Mouse (Mus musculus) liver, embryonic 12.5 days (tissue): ENCODE results near the gene Vmn2r100. TPM values are rescaled to one million over a fixed set of nuclear protein-coding genes. Genes with fewer than 3 reads are reported as not detected.

Source experiments
- ATAC-seq: fragments of 200-750 bp; cut with Nextera tagmentation; 2 replicates; pipeline ENCODE4 v1.8.0; 2017; ENCODE audit warnings: moderate number of reproducible peaks, mild to moderate bottlenecking, moderate library complexity
- H3K27ac ChIP-seq: fragments of 300-500 bp; sonication (generic); 2 replicates; pipeline ENCODE4 v1.5.1; 2016; ENCODE audit warnings: mild to moderate bottlenecking
- H3K27me3 ChIP-seq: fragments of 300-500 bp; sonication (generic); replicated peaks from 2 replicates; pipeline ENCODE4 v1.6.1; 2016; ENCODE audit warnings: mild to moderate bottlenecking, moderate library complexity
- H3K36me3 ChIP-seq: fragments of 300-500 bp; sonication (generic); 2 replicates; pipeline ENCODE4 v1.6.1; 2016; ENCODE audit warnings: mild to moderate bottlenecking, moderate library complexity
- H3K4me1 ChIP-seq: fragments of 300-500 bp; sonication (generic); 2 replicates; pipeline ENCODE4 v1.6.1; 2016
- H3K4me2 ChIP-seq: fragments of 300-500 bp; sonication (generic); 2 replicates; pipeline ENCODE4 v1.6.1; 2016; ENCODE audit warnings: mild to moderate bottlenecking, moderate library complexity
- H3K4me3 ChIP-seq: fragments of 300-500 bp; sonication (generic); 2 replicates; pipeline ENCODE4 v1.5.1; 2016; ENCODE audit warnings: mild to moderate bottlenecking, moderate library complexity
- H3K9ac ChIP-seq: fragments of 300-500 bp; sonication (generic); 2 replicates; pipeline ENCODE4 v1.6.1; 2016; ENCODE audit warnings: mild to moderate bottlenecking, moderate library complexity
- H3K9me3 ChIP-seq: fragments of 300-500 bp; sonication (generic); replicated peaks from 2 replicates; pipeline ENCODE4 v1.6.1; 2016; ENCODE audit warnings: mild to moderate bottlenecking, moderate library complexity
- polyA plus RNA-seq: library from polyadenylated mRNA; unstranded; fragments of >200 nt; fragmentation: Nextera tagmentation; extraction: Ambion mirVana; gene quantifications from 2 replicates; pipeline ENCODE4 v1.2.1, GENCODE M21; 2016

The Vmn2r100 gene
- polyA plus RNA-seq: not detected in 2 replicates

DNA sequence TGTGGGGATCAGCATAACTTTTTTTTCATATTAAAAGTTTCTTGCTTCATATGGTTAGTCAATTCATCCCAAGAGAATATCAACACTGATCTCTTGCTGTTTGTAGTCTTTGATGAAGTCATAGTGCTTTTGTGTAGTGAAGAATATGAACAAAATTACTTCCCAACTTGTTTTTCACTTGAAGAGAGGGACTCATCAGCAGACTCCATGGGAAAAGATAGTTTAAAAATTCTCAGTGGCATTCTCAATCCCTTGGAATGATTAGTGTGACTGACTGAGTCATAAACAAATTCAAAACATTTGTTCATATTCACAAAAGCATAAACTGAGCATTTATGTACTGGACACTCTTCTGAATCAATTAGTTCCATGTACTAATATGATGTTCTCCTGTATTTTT, at the start of gene Vmn2r100:
Gene Vmn2r100, plus strand, starts transcription at position 301 of the 400 bp plus-strand sequence.
- Histone ChIP-seq H3K9me3 (no peaks in the 10 kb centered on the region), H3K36me3 (no peaks in the 10 kb centered on the region), H3K4me3 (no peak within 1 kb of the TSS), H3K27me3 (no peaks in the 10 kb centered on the region), H3K4me2 (no peak within 1 kb of the TSS), H3K27ac (no peak within 1 kb of the TSS), H3K4me1 (no peaks in the 10 kb centered on the region), H3K9ac (no peak within 1 kb of the TSS)
- ATAC-seq: no peak

DNA sequence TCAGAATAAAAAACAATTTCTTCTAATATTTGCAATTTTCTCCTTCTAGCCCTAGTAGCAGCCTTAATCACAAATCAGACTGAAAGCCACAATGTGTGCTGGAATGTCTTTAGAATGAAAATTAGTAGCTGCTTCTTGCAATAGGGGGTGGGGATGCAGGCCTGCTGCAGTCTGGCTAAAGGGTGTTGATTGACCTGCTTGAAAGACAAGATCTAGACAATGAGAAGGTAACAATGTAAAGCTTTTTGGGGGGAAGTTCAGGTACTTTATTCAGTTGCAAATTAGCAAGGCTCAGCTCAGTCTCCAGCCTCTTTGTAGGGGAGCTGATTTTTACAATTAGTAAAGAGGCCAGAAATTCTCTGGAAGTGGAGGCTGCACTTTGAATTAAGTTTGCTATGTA, 21.7 kb upstream of the Vmn2r100 start:
- H3K36me3 ChIP-seq: no peaks in the 10 kb centered on the region
- H3K4me2 ChIP-seq: no peak overlapping the region

DNA sequence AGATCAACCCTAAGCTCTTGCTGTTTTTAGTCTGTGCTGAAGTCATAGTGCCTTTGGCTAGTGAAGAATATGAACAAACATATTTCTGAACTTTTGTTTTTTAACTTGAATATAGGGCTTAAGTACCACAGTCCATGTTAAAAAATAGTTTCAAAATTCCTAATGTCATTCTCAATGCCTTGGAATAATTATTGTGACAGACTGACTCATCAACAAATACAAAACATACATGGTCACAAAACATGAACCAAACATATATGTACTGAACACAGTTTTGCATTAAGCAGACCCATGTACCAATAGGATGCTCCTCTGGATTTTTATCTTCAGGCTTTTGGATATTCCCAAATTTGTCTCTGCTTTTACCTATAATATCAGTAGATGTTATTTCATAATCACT, 72.4 kb downstream of the Vmn2r100 start, which contains the start of gene Vmn2r101:
Gene Vmn2r101, plus strand, starts transcription at position 301 of the 400 bp plus-strand sequence.
- Histone ChIP-seq H3K9ac (no peak within 1 kb of the TSS), H3K4me2 (no peak within 1 kb of the TSS), H3K9me3 (no peaks in the 10 kb centered on the region), H3K36me3 (no peaks in the 10 kb centered on the region), H3K4me1 (no peaks in the 10 kb centered on the region), H3K27me3 (no peaks in the 10 kb centered on the region), H3K4me3 (no peak within 1 kb of the TSS), H3K27ac (no peak within 1 kb of the TSS)
- ATAC-seq: no peak

More for the DNA sequence above, 21.7 kb upstream of the Vmn2r100 start:
- H3K27ac ChIP-seq: no peak overlapping the region
- 0 out of 2 replicates have a peak, but pooled peaks cover 3% of the 10 kb centered on the region for H3K9me3 ChIP-seq
- H3K27me3 ChIP-seq: no peaks in the 10 kb centered on the region
- no peak overlapping the region for H3K4me3 ChIP-seq
- no peak for ATAC-seq
- no peaks in the 10 kb centered on the region for H3K4me1 ChIP-seq
- H3K9ac ChIP-seq: no peak overlapping the region

Other genes starting within 250 kb of the Vmn2r100 start
- gene Vmn2r99, start 142.8 kb upstream of the Vmn2r100 start, polyA plus RNA-seq: not detected in 2 replicates
- not detected in 2 replicates for gene Vmn2r101, start 72.5 kb downstream of the Vmn2r100 start, polyA plus RNA-seq
- gene Vmn2r102, start 155.6 kb downstream of the Vmn2r100 start, polyA plus RNA-seq: not detected in 2 replicates